Mouse (Mus musculus): ENCODE measurements around the gene Cnbp. TPM values are rescaled to one million over a fixed set of nuclear protein-coding genes. Genes with fewer than 3 reads are reported as not detected.

Cnbp gene
- 247 and 318 TPM in 2 replicates for total RNA-seq (2014; rRNA removed; ENCODE audit: low replicate concordance)
- polyA plus RNA-seq (2015; fragmentation: Nextera tagmentation; extraction: Ambion mirVana) = 553 and 591 TPM in 2 replicates

- peak within 1 kb of the TSS; percentile 95 for H3K27ac ChIP-seq (ENCODE audit: low read depth)
- H3K9me3 ChIP-seq (replicated peaks; ENCODE audit: control insufficient read depth, low read length) = no peaks in the 10 kb centered on the region
- peak within 1 kb of the TSS; percentile 82 for H3K4me2 ChIP-seq (ENCODE audit: low read depth, low read length)
- no peaks in the 10 kb centered on the region for H3K27me3 ChIP-seq (ENCODE audit: control insufficient read depth, insufficient read depth, low read length)
- ATAC-seq (ENCODE audit: insufficient read depth, low read depth) (peak; percentile 99), DNase-seq (ENCODE audit: low spot score) (peak; percentile 94)
- WGBS = under 1% methylated on average over 49 of the region's 55 CpGs
- peak within 1 kb of the TSS; percentile 99 for H3K9ac ChIP-seq (replicated peaks; ENCODE audit: low read depth, low read length)
- H3K4me1 ChIP-seq (ENCODE audit: control insufficient read depth, insufficient read depth) = peaks cover 29% of the 10 kb centered on the region
- peak within 1 kb of the TSS; percentile 93 for H3K4me3 ChIP-seq (ENCODE audit: low read depth, low read length)
- no peak for TF ChIP-seq CTCF (IDR thresholded peaks at IDR 0.05; ENCODE audit: low read depth)
- TF ChIP-seq EP300 (IDR thresholded peaks at IDR 0.05; ENCODE audit: low read depth) = no peak
- peaks cover 3% of the 10 kb centered on the region; the same call in 1 of the 2 replicates for H3K36me3 ChIP-seq (replicated peaks; ENCODE audit: control insufficient read depth, insufficient read depth, low read length)
Measured at GRCm38 (mm10) chr6:87850900-87851614, at the start of gene Cnbp. Gene Cnbp, minus strand, starts transcription at chr6:87851106.

- WGBS = 92% methylated on average over 10 of the region's 10 CpGs
Measured at GRCm38 (mm10) chr6:87898028-87898427, 47.1 kb upstream of the Cnbp start.

GRCm38 (mm10) chr6:87893931-87894330, 43.0 kb upstream of the Cnbp start:
- Histone ChIP-seq H3K27ac (ENCODE audit: low read depth) (no peak overlapping the region), H3K36me3 (replicated peaks; ENCODE audit: control insufficient read depth, insufficient read depth, low read length) (peaks cover 93% of the 10 kb centered on the region), H3K9me3 (replicated peaks; ENCODE audit: control insufficient read depth, low read length) (no peaks in the 10 kb centered on the region), H3K4me2 (ENCODE audit: low read depth, low read length) (no peak overlapping the region), H3K4me1 (ENCODE audit: control insufficient read depth, insufficient read depth) (peaks cover under 1% of the 10 kb centered on the region), H3K4me3 (ENCODE audit: low read depth, low read length) (no peak overlapping the region), H3K27me3 (ENCODE audit: control insufficient read depth, insufficient read depth, low read length) (no peaks in the 10 kb centered on the region), H3K9ac (replicated peaks; ENCODE audit: low read depth, low read length) (no peak overlapping the region)
- TF ChIP-seq EP300 (IDR thresholded peaks at IDR 0.05; ENCODE audit: low read depth) (no peak), CTCF (IDR thresholded peaks at IDR 0.05; ENCODE audit: low read depth) (no peak)
- ATAC-seq (ENCODE audit: insufficient read depth, low read depth) (no peak), DNase-seq (ENCODE audit: low spot score) (no peak)
- 86% methylated on average over 7 of the region's 7 CpGs for WGBS

More at GRCm38 (mm10) chr6:87898028-87898427, 47.1 kb upstream of the Cnbp start:
- peaks cover 94% of the 10 kb centered on the region for H3K36me3 ChIP-seq (replicated peaks; ENCODE audit: control insufficient read depth, insufficient read depth, low read length)
- H3K27ac ChIP-seq (ENCODE audit: low read depth) = no peak overlapping the region
- no peak overlapping the region for H3K9ac ChIP-seq (replicated peaks; ENCODE audit: low read depth, low read length)
- H3K4me1 ChIP-seq (ENCODE audit: control insufficient read depth, insufficient read depth) = no peaks in the 10 kb centered on the region
- no peak overlapping the region for H3K4me3 ChIP-seq (ENCODE audit: low read depth, low read length)
- no peaks in the 10 kb centered on the region for H3K27me3 ChIP-seq (ENCODE audit: control insufficient read depth, insufficient read depth, low read length)
- TF ChIP-seq EP300 (IDR thresholded peaks at IDR 0.05; ENCODE audit: low read depth) (no peak), CTCF (IDR thresholded peaks at IDR 0.05; ENCODE audit: low read depth) (no peak)
- DNase-seq (ENCODE audit: low spot score) (no peak), ATAC-seq (ENCODE audit: insufficient read depth, low read depth) (no peak)
- no peaks in the 10 kb centered on the region for H3K9me3 ChIP-seq (replicated peaks; ENCODE audit: control insufficient read depth, low read length)
- H3K4me2 ChIP-seq (ENCODE audit: low read depth, low read length) = no peak overlapping the region

- Histone ChIP-seq H3K9ac (replicated peaks; ENCODE audit: low read depth, low read length) (peak within 1 kb of the TSS; percentile 89), H3K9me3 (replicated peaks; ENCODE audit: control insufficient read depth, low read length) (no peaks in the 10 kb centered on the region), H3K36me3 (replicated peaks; ENCODE audit: control insufficient read depth, insufficient read depth, low read length) (peaks cover 34% of the 10 kb centered on the region), H3K27ac (ENCODE audit: low read depth) (peak within 1 kb of the TSS; percentile 76), H3K27me3 (ENCODE audit: control insufficient read depth, insufficient read depth, low read length) (no peaks in the 10 kb centered on the region), H3K4me2 (ENCODE audit: low read depth, low read length) (peak within 1 kb of the TSS; percentile 97), H3K4me3 (ENCODE audit: low read depth, low read length) (peak within 1 kb of the TSS; percentile 85), H3K4me1 (ENCODE audit: control insufficient read depth, insufficient read depth) (peaks cover 9% of the 10 kb centered on the region)
- under 1% methylated on average over 31 of the region's 31 CpGs for WGBS
- TF ChIP-seq EP300 (IDR thresholded peaks at IDR 0.05; ENCODE audit: low read depth) = no peak
- peak; percentile 97 for TF ChIP-seq CTCF (IDR thresholded peaks at IDR 0.05; ENCODE audit: low read depth)
- DNase-seq (ENCODE audit: low spot score) = peak; percentile 99
- peak; percentile 98 for ATAC-seq (ENCODE audit: insufficient read depth, low read depth)
Measured at GRCm38 (mm10) chr6:87887594-87888233, 36.8 kb upstream of the Cnbp start, which contains the start of gene Copg1. Gene Copg1, plus strand, starts transcription at chr6:87887814.

- H3K27me3 ChIP-seq (ENCODE audit: control insufficient read depth, insufficient read depth, low read length) = no peaks in the 10 kb centered on the region
- no peak overlapping the region for H3K9ac ChIP-seq (replicated peaks; ENCODE audit: low read depth, low read length)
- H3K4me2 ChIP-seq (ENCODE audit: low read depth, low read length) = no peak overlapping the region
- TF ChIP-seq CTCF (IDR thresholded peaks at IDR 0.05; ENCODE audit: low read depth) (no peak), EP300 (IDR thresholded peaks at IDR 0.05; ENCODE audit: low read depth) (no peak)
- no peaks in the 10 kb centered on the region for H3K9me3 ChIP-seq (replicated peaks; ENCODE audit: control insufficient read depth, low read length)
- peaks cover 9% of the 10 kb centered on the region for H3K4me1 ChIP-seq (ENCODE audit: control insufficient read depth, insufficient read depth)
- no peak overlapping the region for H3K4me3 ChIP-seq (ENCODE audit: low read depth, low read length)
- no peak for ATAC-seq (ENCODE audit: insufficient read depth, low read depth)
- no peak overlapping the region for H3K27ac ChIP-seq (ENCODE audit: low read depth)
- 85% methylated on average over 1 of the region's 1 CpGs for WGBS
- H3K36me3 ChIP-seq (replicated peaks; ENCODE audit: control insufficient read depth, insufficient read depth, low read length) = peaks cover 24% of the 10 kb centered on the region
- DNase-seq (ENCODE audit: low spot score) = no peak
Measured at GRCm38 (mm10) chr6:87886721-87887120, 35.8 kb upstream of the Cnbp start.
